Mouse (Mus musculus) olfactory bulb, adult 2 months (tissue): Measurements from ENCODE around the gene Myod1.

ENCODE experiments used
- CTCF ChIP-seq: fragments of 200-500 bp; IDR thresholded peaks from 2 replicates; pipeline ENCODE4 v1.5.1; 2012; ENCODE audit warnings: low read depth, mild to moderate bottlenecking, low read length, moderate library complexity; ENCODE audit not compliant: insufficient read depth
- POLR2A ChIP-seq: fragments of 200-500 bp; IDR thresholded peaks from 2 replicates; pipeline ENCODE4 v1.6.1; 2012; ENCODE audit warnings: mild to moderate bottlenecking, low read depth, low read length, moderate library complexity; ENCODE audit not compliant: insufficient read depth

DNA sequence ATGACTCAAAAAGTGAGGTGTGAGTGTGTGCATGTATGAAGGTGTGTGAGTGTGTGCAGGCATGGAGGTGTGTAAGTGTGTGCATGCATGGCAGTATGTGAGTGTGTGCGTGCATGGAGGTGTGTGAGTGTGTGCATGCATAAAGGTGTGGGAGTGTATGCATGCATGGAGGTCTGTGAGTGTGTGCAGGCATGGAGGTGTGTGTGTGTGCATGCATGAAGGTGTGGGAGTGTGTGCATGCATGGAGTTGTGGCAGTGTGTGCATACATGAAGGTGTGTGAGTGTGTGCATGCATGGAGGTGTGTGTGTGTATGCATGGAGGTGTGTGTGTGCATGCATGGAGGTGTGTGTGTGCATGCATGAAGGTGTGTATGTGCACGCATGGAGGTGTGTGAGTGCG lies 11.2 kb downstream of the Myod1 start:
- no peak for TF ChIP-seq CTCF
- TF ChIP-seq POLR2A: no peak
